Mouse (Mus musculus): ENCODE measurements at regions not wholly inside any gene's neighbourhood (a gene's known extent, or its start where the extent isn't known, plus 50 kb on each side); places are given as distances from the start of the nearest gene placed in this dataset.
A peak's percentile ranks its signal among the peaks of the same experiment; 100 is the strongest.
"Not testable (repeated sequence)": the region's sequence is repeated elsewhere in the genome, so short reads cannot be mapped to it uniquely, and the experiment has no call there.

GRCm38 (mm10) chr16:22327386-22327785 is 61.6 kb upstream of the Tra2b start:
- intact Hi-C loops (cut with DNase I) = no loop called here
- DNase-seq (ENCODE audit: extremely low spot score in 1 of 2, low spot score in 2 of 2) = peak in 1 of 2 experiments; percentile 49

GRCm38 (mm10) chr16:22325161-22325560 is 59.4 kb upstream of the Tra2b start:
- intact Hi-C loops (cut with DNase I); DNase-seq (ENCODE audit: extremely low spot score in 1 of 2, low spot score in 2 of 2): not testable (repeated sequence)

- intact Hi-C loops (cut with DNase I) = loop anchor here (5.0 kb wide), 1 partner anchor 491 kb away; no protein-coding TSS in a partner anchor
- DNase-seq (ENCODE audit: extremely low spot score in 1 of 2, low spot score in 2 of 2) = peak in 1 of 2 experiments; percentile 23
Measured at GRCm38 (mm10) chr16:22316251-22316711, 50.5 kb upstream of the Tra2b start.

Data from left cerebral cortex, postnatal 10 days (tissue).